Mouse (Mus musculus) kidney, adult 2 months (tissue): Measurements from ENCODE around the gene Bbx.

Source experiments
- CTCF ChIP-seq: fragments of 200-500 bp; conservative IDR thresholded peaks from 2 replicates; pipeline ENCODE4 v1.5.1; 2011; ENCODE audit warnings: low read depth, mild to moderate bottlenecking, control low read depth, low read length, moderate library complexity, mixed read lengths; ENCODE audit not compliant: insufficient read depth, insufficient read length
- POLR2A ChIP-seq: fragments of 200-500 bp; IDR thresholded peaks from one replicate; pipeline ENCODE4 v1.6.1; 2011; ENCODE audit warnings: low read depth, low read length, control low read depth

DNA sequence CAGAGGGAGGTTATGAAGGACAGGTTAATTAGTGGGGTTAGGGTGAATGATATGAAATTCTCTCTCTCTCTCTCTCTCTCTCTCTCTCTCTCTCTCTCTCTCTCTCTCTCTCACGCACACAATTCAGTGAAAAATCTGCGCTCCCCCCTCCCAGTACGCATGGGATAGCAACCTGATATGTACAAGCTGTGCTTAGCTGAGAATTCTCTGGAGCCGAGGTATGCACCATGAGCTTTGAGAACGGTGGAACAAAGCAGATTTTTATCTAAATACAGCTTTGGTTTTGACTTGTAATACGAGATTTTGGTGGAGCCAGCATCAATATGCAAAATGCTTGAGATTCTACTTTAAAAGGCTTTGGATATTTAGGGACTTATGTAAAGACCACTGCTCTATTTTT, 243.1 kb downstream of the Bbx start:
- TF ChIP-seq POLR2A (no peak), CTCF (no peak)
